Mouse (Mus musculus): Measurements from ENCODE around the gene Dpp6. TPM values are rescaled to one million over a fixed set of nuclear protein-coding genes. Genes with fewer than 3 reads are reported as not detected.
"Not testable (repeated sequence)": the region's sequence is repeated elsewhere in the genome, so short reads cannot be mapped to it uniquely, and the experiment has no call there.

Dpp6 gene
- polyA plus RNA-seq, 1 experiment from 2014 or later = 1.0 TPM

- H3K27me3 ChIP-seq (ENCODE audit: control insufficient read depth, insufficient read depth, low read length) = no peaks in the 10 kb centered on the region
- H3K9ac ChIP-seq (ENCODE audit: low read length) = no peak overlapping the region
- H3K4me1 ChIP-seq (replicated peaks; ENCODE audit: control insufficient read depth, insufficient read depth) = no peaks in the 10 kb centered on the region
- no peaks in the 10 kb centered on the region for H3K36me3 ChIP-seq (ENCODE audit: control insufficient read depth, insufficient read depth, low read length)
- ATAC-seq (ENCODE audit: low FRiP score, low TSS enrichment) (no peak), DNase-seq (ENCODE audit: low spot score) (no peak)
- H3K9me3 ChIP-seq (ENCODE audit: control insufficient read depth, low read length) = no peaks in the 10 kb centered on the region
- 84% methylated on average over 2 of the region's 2 CpGs for WGBS
- H3K4me2 ChIP-seq (replicated peaks; ENCODE audit: low read depth) = no peak overlapping the region
- H3K27ac ChIP-seq (replicated peaks) = no peak overlapping the region
- TF ChIP-seq CTCF (IDR thresholded peaks at IDR 0.05; ENCODE audit: low read depth) (no peak), EP300 (optimal IDR thresholded peaks at IDR 0.05) (no peak)
- H3K4me3 ChIP-seq (ENCODE audit: low read depth, low read length) = no peak overlapping the region
Measured at GRCm38 (mm10) chr5:27481706-27482105, 664.7 kb downstream of the Dpp6 start.

- no peak overlapping the region for H3K9ac ChIP-seq (ENCODE audit: low read length)
- H3K27me3 ChIP-seq (ENCODE audit: control insufficient read depth, insufficient read depth, low read length) = no peaks in the 10 kb centered on the region
- H3K9me3 ChIP-seq (ENCODE audit: control insufficient read depth, low read length) = no peaks in the 10 kb centered on the region
- DNase-seq (ENCODE audit: low spot score) (no peak), ATAC-seq (ENCODE audit: low FRiP score, low TSS enrichment) (no peak)
- no peaks in the 10 kb centered on the region for H3K36me3 ChIP-seq (ENCODE audit: control insufficient read depth, insufficient read depth, low read length)
- H3K4me1 ChIP-seq (replicated peaks; ENCODE audit: control insufficient read depth, insufficient read depth) = no peaks in the 10 kb centered on the region
- no peak for TF ChIP-seq EP300 (optimal IDR thresholded peaks at IDR 0.05)
- TF ChIP-seq CTCF (IDR thresholded peaks at IDR 0.05; ENCODE audit: low read depth) = no peak
- H3K4me3 ChIP-seq (ENCODE audit: low read depth, low read length) = no peak overlapping the region
- H3K27ac ChIP-seq (replicated peaks) = no peak overlapping the region
- no peak overlapping the region for H3K4me2 ChIP-seq (replicated peaks; ENCODE audit: low read depth)
- 44% methylated on average over 1 of the region's 1 CpGs for WGBS
Measured at GRCm38 (mm10) chr5:27486138-27486537, 669.1 kb downstream of the Dpp6 start.

GRCm38 (mm10) chr5:27490942-27491341 is 673.9 kb downstream of the Dpp6 start:
- WGBS = 74% methylated on average over 4 of the region's 4 CpGs
- TF ChIP-seq CTCF (IDR thresholded peaks at IDR 0.05; ENCODE audit: low read depth) = no peak
- Histone ChIP-seq H3K27me3 (ENCODE audit: control insufficient read depth, insufficient read depth, low read length) (no peaks in the 10 kb centered on the region), H3K9me3 (ENCODE audit: control insufficient read depth, low read length) (no peaks in the 10 kb centered on the region), H3K4me2 (replicated peaks; ENCODE audit: low read depth) (no peak overlapping the region), H3K9ac (ENCODE audit: low read length) (no peak overlapping the region), H3K36me3 (ENCODE audit: control insufficient read depth, insufficient read depth, low read length) (no peaks in the 10 kb centered on the region), H3K27ac (replicated peaks) (no peak overlapping the region), H3K4me1 (replicated peaks; ENCODE audit: control insufficient read depth, insufficient read depth) (no peaks in the 10 kb centered on the region), H3K4me3 (ENCODE audit: low read depth, low read length) (no peak overlapping the region)
- no peak for DNase-seq (ENCODE audit: low spot score)
- no peak for ATAC-seq (ENCODE audit: low FRiP score, low TSS enrichment)

- WGBS = 50% methylated on average over 1 of the region's 1 CpGs
- not testable (repeated sequence) for H3K4me1 ChIP-seq (replicated peaks; ENCODE audit: control insufficient read depth, insufficient read depth); H3K27ac ChIP-seq (replicated peaks); H3K9me3 ChIP-seq (ENCODE audit: control insufficient read depth, low read length); H3K9ac ChIP-seq (ENCODE audit: low read length); H3K36me3 ChIP-seq (ENCODE audit: control insufficient read depth, insufficient read depth, low read length); ATAC-seq (ENCODE audit: low FRiP score, low TSS enrichment); H3K27me3 ChIP-seq (ENCODE audit: control insufficient read depth, insufficient read depth, low read length); H3K4me2 ChIP-seq (replicated peaks; ENCODE audit: low read depth); H3K4me3 ChIP-seq (ENCODE audit: low read depth, low read length); DNase-seq (ENCODE audit: low spot score)
Measured at GRCm38 (mm10) chr5:27501338-27501737, 684.3 kb downstream of the Dpp6 start, which contains the start of gene Speer4b. TSS of gene Speer4b (minus strand) at chr5:27501438.

GRCm38 (mm10) chr5:27518716-27519115 is 701.7 kb downstream of the Dpp6 start:
- Histone ChIP-seq H3K4me2 (replicated peaks; ENCODE audit: low read depth) (no peak overlapping the region), H3K9ac (ENCODE audit: low read length) (no peak overlapping the region), H3K9me3 (ENCODE audit: control insufficient read depth, low read length) (no peaks in the 10 kb centered on the region), H3K4me1 (replicated peaks; ENCODE audit: control insufficient read depth, insufficient read depth) (no peaks in the 10 kb centered on the region), H3K4me3 (ENCODE audit: low read depth, low read length) (no peak overlapping the region), H3K27me3 (ENCODE audit: control insufficient read depth, insufficient read depth, low read length) (no peaks in the 10 kb centered on the region), H3K27ac (replicated peaks) (no peak overlapping the region), H3K36me3 (ENCODE audit: control insufficient read depth, insufficient read depth, low read length) (no peaks in the 10 kb centered on the region)
- DNase-seq (ENCODE audit: low spot score) (no peak), ATAC-seq (ENCODE audit: low FRiP score, low TSS enrichment) (no peak)
- TF ChIP-seq EP300 (optimal IDR thresholded peaks at IDR 0.05) = no peak

GRCm38 (mm10) chr5:27526906-27527305 is 709.9 kb downstream of the Dpp6 start:
- Histone ChIP-seq H3K9me3 (ENCODE audit: control insufficient read depth, low read length) (no peaks in the 10 kb centered on the region), H3K4me2 (replicated peaks; ENCODE audit: low read depth) (no peak overlapping the region), H3K27ac (replicated peaks) (no peak overlapping the region), H3K9ac (ENCODE audit: low read length) (no peak overlapping the region), H3K4me3 (ENCODE audit: low read depth, low read length) (no peak overlapping the region), H3K36me3 (ENCODE audit: control insufficient read depth, insufficient read depth, low read length) (no peaks in the 10 kb centered on the region), H3K27me3 (ENCODE audit: control insufficient read depth, insufficient read depth, low read length) (no peaks in the 10 kb centered on the region), H3K4me1 (replicated peaks; ENCODE audit: control insufficient read depth, insufficient read depth) (no peaks in the 10 kb centered on the region)
- TF ChIP-seq CTCF (IDR thresholded peaks at IDR 0.05; ENCODE audit: low read depth) = no peak
- DNase-seq (ENCODE audit: low spot score) = no peak
- ATAC-seq (ENCODE audit: low FRiP score, low TSS enrichment) = no peak
- WGBS = 83% methylated on average over 1 of the region's 1 CpGs
